Mouse (Mus musculus) embryonic facial prominence, embryonic 11.5 days (tissue): ENCODE data around the gene Doc2b. TPM values are rescaled to one million over a fixed set of nuclear protein-coding genes. Genes with fewer than 3 reads are reported as not detected.
A peak's percentile ranks its signal among the peaks of the same experiment; 100 is the strongest.
"Not testable (repeated sequence)": the region's sequence is repeated elsewhere in the genome, so short reads cannot be mapped to it uniquely, and the experiment has no call there.

Experiments used
- ATAC-seq: fragments of 200-750 bp; cut with Nextera tagmentation; replicated peaks from 2 replicates; pipeline ENCODE4 v1.8.0; 2017; ENCODE audit warnings: low read depth; ENCODE audit not compliant: insufficient number of reproducible peaks, low FRiP score, low TSS enrichment
- DNase-seq: peaks from one replicate; pipeline ENCODE4 v3.0.0-alpha.2; 2015; ENCODE audit warnings: low spot score
- H3K27ac ChIP-seq: fragments of 300-500 bp; sonication (generic); replicated peaks from 2 replicates; pipeline ENCODE4 v1.5.1; 2014; ENCODE audit warnings: mild to moderate bottlenecking, low read depth, low read length, control low read depth
- H3K27me3 ChIP-seq: fragments of 300-500 bp; sonication (generic); 2 replicates; pipeline ENCODE4 v1.6.1; 2014; ENCODE audit warnings: mild to moderate bottlenecking, low read length, moderate library complexity, mixed read lengths; ENCODE audit not compliant: control insufficient read depth, insufficient read depth
- H3K36me3 ChIP-seq: fragments of 300-500 bp; sonication (generic); replicated peaks from 2 replicates; pipeline ENCODE4 v1.6.1; 2014; ENCODE audit warnings: low read depth, mild to moderate bottlenecking, low read length, moderate library complexity, mixed read lengths; ENCODE audit not compliant: control insufficient read depth, insufficient read depth
- H3K4me1 ChIP-seq: fragments of 300-500 bp; sonication (generic); 2 replicates; pipeline ENCODE4 v1.6.1; 2014; ENCODE audit warnings: low read length, mixed read lengths; ENCODE audit not compliant: control insufficient read depth, insufficient read depth
- H3K4me2 ChIP-seq: fragments of 300-500 bp; sonication (generic); 2 replicates; pipeline ENCODE4 v1.6.1; 2014; ENCODE audit warnings: low read depth, mild to moderate bottlenecking, control low read depth, low read length, moderate library complexity
- H3K4me3 ChIP-seq: fragments of 300-500 bp; sonication (generic); 2 replicates; pipeline ENCODE4 v1.5.1; 2014; ENCODE audit warnings: low read depth, low read length, control low read depth
- H3K9ac ChIP-seq: fragments of 300-500 bp; sonication (generic); replicated peaks from 2 replicates; pipeline ENCODE4 v1.6.1; 2014; ENCODE audit warnings: mild to moderate bottlenecking, control low read depth, low read length
- H3K9me3 ChIP-seq: fragments of 300-500 bp; sonication (generic); replicated peaks from 2 replicates; pipeline ENCODE4 v1.6.1; 2016; ENCODE audit warnings: mild to moderate bottlenecking, low read length, inconsistent platforms, mixed read lengths; ENCODE audit not compliant: control insufficient read depth
- WGBS: fragments of 180-500 bp; shearing (Covaris S2); extraction: QIAGEN DNeasy Blood & Tissue Kit; methylation state at CpG from one replicate; pipeline ENCODE4 v1.1.7; 2014; 5-methylcytosine and 5-hydroxymethylcytosine counted together
- polyA plus RNA-seq: library from polyadenylated mRNA; unstranded; fragments of >200 nt; fragmentation: Nextera tagmentation; extraction: Ambion mirVana; gene quantifications from 2 replicates; pipeline ENCODE4 v1.2.1, GENCODE M21; 2014

Gene Doc2b
- polyA plus RNA-seq, 1 experiment from 2014 or later: 0.74 TPM

GRCm38 (mm10) chr11:75732434-75733226 lies 63.2 kb downstream of the Doc2b start, which contains the start of gene Ywhae:
TSS of gene Ywhae (plus strand) at chr11:75732869.
- Histone ChIP-seq H3K36me3 (no peaks in the 10 kb centered on the region), H3K9me3 (no peaks in the 10 kb centered on the region), H3K4me3 (peak within 1 kb of the TSS; percentile 95), H3K4me2 (peak within 1 kb of the TSS; percentile 78), H3K27ac (peak within 1 kb of the TSS; percentile 97), H3K4me1 (0 out of 2 replicates have a peak, but pooled peaks cover 4% of the 10 kb centered on the region), H3K9ac (peak within 1 kb of the TSS; percentile 100), H3K27me3 (no peaks in the 10 kb centered on the region)
- WGBS: under 1% methylated on average over 73 of the region's 76 CpGs
- DNase-seq: peak; percentile 94
- peak; percentile 89 for ATAC-seq

- DNase-seq, H3K9me3 ChIP-seq, H3K4me3 ChIP-seq, H3K27me3 ChIP-seq, H3K36me3 ChIP-seq, H3K4me2 ChIP-seq, ATAC-seq, H3K27ac ChIP-seq, H3K9ac ChIP-seq, H3K4me1 ChIP-seq: not testable (repeated sequence)
- 93% methylated on average over 6 of the region's 6 CpGs for WGBS
Measured at GRCm38 (mm10) chr11:75727659-75728058, 68.2 kb downstream of the Doc2b start.

GRCm38 (mm10) chr11:75727168-75727567 lies 68.7 kb downstream of the Doc2b start:
- H3K9me3 ChIP-seq: no peaks in the 10 kb centered on the region
- ATAC-seq (no peak), DNase-seq (no peak)
- no peaks in the 10 kb centered on the region for H3K36me3 ChIP-seq
- no peak overlapping the region for H3K27ac ChIP-seq
- H3K9ac ChIP-seq: no peak overlapping the region
- H3K4me1 ChIP-seq: 0 out of 2 replicates have a peak, but pooled peaks cover 2% of the 10 kb centered on the region
- no peak overlapping the region for H3K4me2 ChIP-seq
- 72% methylated on average over 2 of the region's 2 CpGs for WGBS
- H3K4me3 ChIP-seq: no peak overlapping the region
- no peaks in the 10 kb centered on the region for H3K27me3 ChIP-seq

- ATAC-seq (no peak), DNase-seq (no peak)
- Histone ChIP-seq H3K27me3 (no peaks in the 10 kb centered on the region), H3K4me1 (no peaks in the 10 kb centered on the region), H3K36me3 (no peaks in the 10 kb centered on the region), H3K9ac (no peak overlapping the region), H3K27ac (no peak overlapping the region), H3K4me3 (no peak overlapping the region), H3K4me2 (no peak overlapping the region), H3K9me3 (no peaks in the 10 kb centered on the region)
- WGBS: 67% methylated on average over 4 of the region's 4 CpGs
Measured at GRCm38 (mm10) chr11:75722339-75722738, 73.5 kb downstream of the Doc2b start.

Other genes starting within 250 kb of the Doc2b start
- 83.0 and 84.2 TPM in 2 replicates for gene Pitpna, start 208.0 kb downstream of the Doc2b start, polyA plus RNA-seq
- 17.3 and 21.9 TPM in 2 replicates for gene Inpp5k, start 165.1 kb downstream of the Doc2b start, polyA plus RNA-seq
- 14.1 and 14.5 TPM in 2 replicates for gene Myo1c, start 145.5 kb downstream of the Doc2b start, polyA plus RNA-seq
- gene Crk, start 116.8 kb downstream of the Doc2b start, polyA plus RNA-seq: 118 and 119 TPM in 2 replicates
- gene Ywhae, start 63.2 kb downstream of the Doc2b start, polyA plus RNA-seq: 1,573 and 1,672 TPM in 2 replicates
- gene Rph3al, start 142.4 kb upstream of the Doc2b start, polyA plus RNA-seq: 2.7 and 3.6 TPM in 2 replicates
- gene 1700016K19Rik, start 203.9 kb upstream of the Doc2b start, polyA plus RNA-seq: 0.47 and 0.77 TPM in 2 replicates
- gene Rflnb, start 231.7 kb upstream of the Doc2b start, polyA plus RNA-seq: 34.7 TPM in 2 replicates